Mouse (Mus musculus): ENCODE measurements around the gene Cpne5. TPM values are rescaled to one million over a fixed set of nuclear protein-coding genes. Genes with fewer than 3 reads are reported as not detected.
"Not testable (repeated sequence)": the region's sequence is repeated elsewhere in the genome, so short reads cannot be mapped to it uniquely, and the experiment has no call there.

The Cpne5 gene
- total RNA-seq, 2 experiments from 2014 or later, result 2.8 to 2.9 TPM

- no peak for DNase-seq (ENCODE audit: low spot score in 2 of 2)
These were observed 92.9 kb downstream of the Cpne5 start for GRCm38 (mm10) chr17:29145101-29145500.

GRCm38 (mm10) chr17:29143266-29143665, 94.7 kb downstream of the Cpne5 start:
- DNase-seq (ENCODE audit: low spot score in 2 of 2), result no peak

- no peak for DNase-seq (ENCODE audit: low spot score in 2 of 2)
These were observed 96.4 kb downstream of the Cpne5 start for GRCm38 (mm10) chr17:29141577-29141976.

- DNase-seq (ENCODE audit: low spot score in 2 of 2), result no peak
These were observed 100.1 kb downstream of the Cpne5 start for GRCm38 (mm10) chr17:29137906-29138305.

GRCm38 (mm10) chr17:29136236-29136635, 101.7 kb downstream of the Cpne5 start:
- DNase-seq (ENCODE audit: low spot score in 2 of 2), result no peak

GRCm38 (mm10) chr17:29135066-29135465, 102.9 kb downstream of the Cpne5 start:
- DNase-seq (ENCODE audit: low spot score in 2 of 2), result no peak

- DNase-seq (ENCODE audit: low spot score in 2 of 2), result no peak
These were observed 108.6 kb downstream of the Cpne5 start for GRCm38 (mm10) chr17:29129341-29129740.

GRCm38 (mm10) chr17:29126561-29126960, 111.4 kb downstream of the Cpne5 start:
- DNase-seq (ENCODE audit: low spot score in 2 of 2), result no peak

GRCm38 (mm10) chr17:29123578-29124174, 114.3 kb downstream of the Cpne5 start:
- DNase-seq (ENCODE audit: low spot score in 2 of 2), result no peak

- DNase-seq (ENCODE audit: low spot score in 2 of 2), result no peak
These were observed 115.2 kb downstream of the Cpne5 start for GRCm38 (mm10) chr17:29122817-29123216.

- DNase-seq (ENCODE audit: low spot score in 2 of 2), result no peak
These were observed 117.3 kb downstream of the Cpne5 start for GRCm38 (mm10) chr17:29120666-29121065.

GRCm38 (mm10) chr17:29118057-29118456, 119.9 kb downstream of the Cpne5 start:
- no peak for DNase-seq (ENCODE audit: low spot score in 2 of 2)

GRCm38 (mm10) chr17:29117006-29117648, 120.8 kb downstream of the Cpne5 start:
- no peak for DNase-seq (ENCODE audit: low spot score in 2 of 2)

- DNase-seq (ENCODE audit: low spot score in 2 of 2), result no peak
These were observed 121.9 kb downstream of the Cpne5 start for GRCm38 (mm10) chr17:29116023-29116422.

GRCm38 (mm10) chr17:29113591-29114352, 124.2 kb downstream of the Cpne5 start, which contains the start of gene Rab44:
Rab44 (plus strand) TSS chr17:29114145.
- DNase-seq (ENCODE audit: low spot score in 2 of 2), result no peak

- DNase-seq (ENCODE audit: low spot score in 2 of 2), result no peak
These were observed 126.6 kb downstream of the Cpne5 start for GRCm38 (mm10) chr17:29111332-29111731.

- not testable (repeated sequence) for DNase-seq (ENCODE audit: low spot score in 2 of 2)
These were observed 127.6 kb downstream of the Cpne5 start for GRCm38 (mm10) chr17:29110356-29110755.

Other genes starting within 250 kb of the Cpne5 start
- 10 to 100 TPM; 90.2 to 94.9 TPM for gene Stk38, start 230.2 kb downstream of the Cpne5 start, total RNA-seq (2021)
- gene Srsf3, start 205.5 kb downstream of the Cpne5 start, total RNA-seq (2021), result 100 to 1,000 TPM; 235 to 271 TPM
- gene Cdkn1a, start 147.2 kb downstream of the Cpne5 start, total RNA-seq (2021), result 10 to 100 TPM; 33.7 to 36.0 TPM
- 1 to 10 TPM; 1.4 to 1.7 TPM for gene Rab44, start 124.0 kb downstream of the Cpne5 start, total RNA-seq (2021)
- 10 to 100 TPM; 31.2 to 33.2 TPM for gene Ppil1, start 26.0 kb upstream of the Cpne5 start, total RNA-seq (2021)
- 100 to 1,000 TPM; 115 to 116 TPM for gene BC004004, start 30.6 kb upstream of the Cpne5 start, total RNA-seq (2021)
- gene Pi16, start 79.5 kb upstream of the Cpne5 start, total RNA-seq (2021), result 10 to 100 TPM; 11.3 to 13.3 TPM
- 100 to 1,000 TPM; 309 to 341 TPM for gene Mtch1, start 109.8 kb upstream of the Cpne5 start, total RNA-seq (2021)
- 1 to 10 TPM; 5.6 to 6.5 TPM for gene Fgd2, start 122.7 kb upstream of the Cpne5 start, total RNA-seq (2021)

Data from adrenal gland, postnatal 4 days (tissue).